Mouse (Mus musculus): ENCODE measurements at regions not wholly inside any gene's neighbourhood (a gene's known extent, or its start where the extent isn't known, plus 50 kb on each side); places are given as distances from the start of the nearest gene placed in this dataset.

GRCm38 (mm10) chr19:15802641-15803040, 144.5 kb downstream of the Psat1 start:
- 25% methylated on average over 5 of the region's 5 CpGs for WGBS
- Histone ChIP-seq H3K36me3 (ENCODE audit: control insufficient read depth, insufficient read depth, low read length) (no peaks in the 10 kb centered on the region), H3K27ac (ENCODE audit: low read depth, low read length) (peak overlapping the region; percentile 80; the same call in 1 of the 2 replicates), H3K27me3 (replicated peaks; ENCODE audit: control insufficient read depth, insufficient read depth, low read length) (peaks cover 7% of the 10 kb centered on the region; the same call in 1 of the 2 replicates), H3K9me3 (replicated peaks; ENCODE audit: control insufficient read depth, low read length) (no peaks in the 10 kb centered on the region), H3K4me2 (ENCODE audit: low read length) (peak overlapping the region; percentile 51), H3K9ac (ENCODE audit: low read length) (0 out of 2 replicates have a peak overlapping the region, but pooled peaks have one; percentile 46), H3K4me1 (ENCODE audit: control insufficient read depth, insufficient read depth, low read length) (peaks cover 19% of the 10 kb centered on the region), H3K4me3 (ENCODE audit: low read depth, low read length) (no peak overlapping the region)
- ATAC-seq (no peak), DNase-seq (ENCODE audit: low spot score) (peak; percentile 46)

- Histone ChIP-seq H3K27ac (ENCODE audit: low read depth, low read length) (peak overlapping the region; percentile 80), H3K4me2 (ENCODE audit: low read length) (peak overlapping the region; percentile 51), H3K27me3 (replicated peaks; ENCODE audit: control insufficient read depth, insufficient read depth, low read length) (peaks cover 7% of the 10 kb centered on the region; the same call in 1 of the 2 replicates), H3K9me3 (replicated peaks; ENCODE audit: control insufficient read depth, low read length) (no peaks in the 10 kb centered on the region), H3K4me3 (ENCODE audit: low read depth, low read length) (peak overlapping the region; percentile 19), H3K4me1 (ENCODE audit: control insufficient read depth, insufficient read depth, low read length) (peaks cover 19% of the 10 kb centered on the region), H3K36me3 (ENCODE audit: control insufficient read depth, insufficient read depth, low read length) (no peaks in the 10 kb centered on the region), H3K9ac (ENCODE audit: low read length) (peak overlapping the region; percentile 46)
- ATAC-seq: peak; percentile 81
- DNase-seq (ENCODE audit: low spot score): peak; percentile 97
- under 1% methylated on average over 17 of the region's 17 CpGs for WGBS
Observed at GRCm38 (mm10) chr19:15801811-15802486, 145.2 kb downstream of the Psat1 start.

- H3K27ac ChIP-seq (ENCODE audit: low read depth, low read length): peak overlapping the region; percentile 80
- DNase-seq (ENCODE audit: low spot score) (peak; percentile 86), ATAC-seq (peak; percentile 82)
- peak overlapping the region; percentile 51 for H3K4me2 ChIP-seq (ENCODE audit: low read length)
- peaks cover 19% of the 10 kb centered on the region for H3K4me1 ChIP-seq (ENCODE audit: control insufficient read depth, insufficient read depth, low read length)
- peak overlapping the region; percentile 46 for H3K9ac ChIP-seq (ENCODE audit: low read length)
- no peaks in the 10 kb centered on the region for H3K36me3 ChIP-seq (ENCODE audit: control insufficient read depth, insufficient read depth, low read length)
- WGBS: 3% methylated on average over 16 of the region's 16 CpGs
- H3K9me3 ChIP-seq (replicated peaks; ENCODE audit: control insufficient read depth, low read length): no peaks in the 10 kb centered on the region
- H3K27me3 ChIP-seq (replicated peaks; ENCODE audit: control insufficient read depth, insufficient read depth, low read length): peaks cover 7% of the 10 kb centered on the region; the same call in 1 of the 2 replicates
- peak overlapping the region; percentile 19 for H3K4me3 ChIP-seq (ENCODE audit: low read depth, low read length)
Observed at GRCm38 (mm10) chr19:15800856-15801706, 146.1 kb downstream of the Psat1 start.

GRCm38 (mm10) chr19:15796466-15796865, 150.7 kb downstream of the Psat1 start:
- WGBS: 61% methylated on average over 4 of the region's 4 CpGs

GRCm38 (mm10) chr19:15791942-15792341, 155.2 kb downstream of the Psat1 start:
- DNase-seq (ENCODE audit: low spot score): no peak
- H3K4me3 ChIP-seq (ENCODE audit: low read depth, low read length): no peak overlapping the region
- no peaks in the 10 kb centered on the region for H3K9me3 ChIP-seq (replicated peaks; ENCODE audit: control insufficient read depth, low read length)
- 79% methylated on average over 4 of the region's 4 CpGs for WGBS
- H3K36me3 ChIP-seq (ENCODE audit: control insufficient read depth, insufficient read depth, low read length): no peaks in the 10 kb centered on the region
- no peak for ATAC-seq
- no peak overlapping the region for H3K4me2 ChIP-seq (ENCODE audit: low read length)
- no peak overlapping the region for H3K27ac ChIP-seq (ENCODE audit: low read depth, low read length)
- 0 out of 2 replicates have a peak, but pooled peaks cover 4% of the 10 kb centered on the region for H3K4me1 ChIP-seq (ENCODE audit: control insufficient read depth, insufficient read depth, low read length)
- H3K9ac ChIP-seq (ENCODE audit: low read length): no peak overlapping the region
- H3K27me3 ChIP-seq (replicated peaks; ENCODE audit: control insufficient read depth, insufficient read depth, low read length): no peaks in the 10 kb centered on the region

More at GRCm38 (mm10) chr19:15796466-15796865, 150.7 kb downstream of the Psat1 start:
- H3K9ac ChIP-seq (ENCODE audit: low read length): no peak overlapping the region
- peaks cover 10% of the 10 kb centered on the region for H3K4me1 ChIP-seq (ENCODE audit: control insufficient read depth, insufficient read depth, low read length)
- H3K27me3 ChIP-seq (replicated peaks; ENCODE audit: control insufficient read depth, insufficient read depth, low read length): peaks cover 7% of the 10 kb centered on the region; the same call in 1 of the 2 replicates
- no peak overlapping the region for H3K27ac ChIP-seq (ENCODE audit: low read depth, low read length)
- H3K4me2 ChIP-seq (ENCODE audit: low read length): no peak overlapping the region
- H3K4me3 ChIP-seq (ENCODE audit: low read depth, low read length): no peak overlapping the region
- no peaks in the 10 kb centered on the region for H3K9me3 ChIP-seq (replicated peaks; ENCODE audit: control insufficient read depth, low read length)
- no peak for ATAC-seq
- no peaks in the 10 kb centered on the region for H3K36me3 ChIP-seq (ENCODE audit: control insufficient read depth, insufficient read depth, low read length)
- DNase-seq (ENCODE audit: low spot score): no peak

- Histone ChIP-seq H3K9ac (ENCODE audit: low read length) (no peak overlapping the region; the same call in 1 of the 2 replicates), H3K36me3 (ENCODE audit: control insufficient read depth, insufficient read depth, low read length) (no peaks in the 10 kb centered on the region), H3K27ac (ENCODE audit: low read depth, low read length) (no peak overlapping the region), H3K4me1 (ENCODE audit: control insufficient read depth, insufficient read depth, low read length) (0 out of 2 replicates have a peak, but pooled peaks cover 4% of the 10 kb centered on the region), H3K27me3 (replicated peaks; ENCODE audit: control insufficient read depth, insufficient read depth, low read length) (no peaks in the 10 kb centered on the region), H3K9me3 (replicated peaks; ENCODE audit: control insufficient read depth, low read length) (no peaks in the 10 kb centered on the region), H3K4me2 (ENCODE audit: low read length) (peak overlapping the region; percentile 37), H3K4me3 (ENCODE audit: low read depth, low read length) (no peak overlapping the region)
- DNase-seq (ENCODE audit: low spot score) (peak; percentile 44), ATAC-seq (peak; percentile 42)
- WGBS: 46% methylated on average over 12 of the region's 12 CpGs
Observed at GRCm38 (mm10) chr19:15791264-15791913, 155.7 kb downstream of the Psat1 start.

GRCm38 (mm10) chr19:15790620-15791263, 156.4 kb downstream of the Psat1 start:
- Histone ChIP-seq H3K36me3 (ENCODE audit: control insufficient read depth, insufficient read depth, low read length) (no peaks in the 10 kb centered on the region), H3K4me2 (ENCODE audit: low read length) (peak overlapping the region; percentile 37), H3K9me3 (replicated peaks; ENCODE audit: control insufficient read depth, low read length) (no peaks in the 10 kb centered on the region), H3K27ac (ENCODE audit: low read depth, low read length) (peak overlapping the region; percentile 46; the same call in 1 of the 2 replicates), H3K27me3 (replicated peaks; ENCODE audit: control insufficient read depth, insufficient read depth, low read length) (no peaks in the 10 kb centered on the region), H3K4me1 (ENCODE audit: control insufficient read depth, insufficient read depth, low read length) (0 out of 2 replicates have a peak, but pooled peaks cover 4% of the 10 kb centered on the region), H3K4me3 (ENCODE audit: low read depth, low read length) (no peak overlapping the region), H3K9ac (ENCODE audit: low read length) (no peak overlapping the region; the same call in 1 of the 2 replicates)
- 11% methylated on average over 13 of the region's 13 CpGs for WGBS
- DNase-seq (ENCODE audit: low spot score) (peak; percentile 51), ATAC-seq (peak; percentile 82)

GRCm38 (mm10) chr19:15789741-15790140, 157.4 kb downstream of the Psat1 start:
- Histone ChIP-seq H3K9ac (ENCODE audit: low read length) (no peak overlapping the region), H3K4me3 (ENCODE audit: low read depth, low read length) (no peak overlapping the region), H3K4me2 (ENCODE audit: low read length) (no peak overlapping the region), H3K4me1 (ENCODE audit: control insufficient read depth, insufficient read depth, low read length) (peaks cover 6% of the 10 kb centered on the region; the same call in 1 of the 2 replicates), H3K9me3 (replicated peaks; ENCODE audit: control insufficient read depth, low read length) (no peaks in the 10 kb centered on the region), H3K27ac (ENCODE audit: low read depth, low read length) (no peak overlapping the region), H3K27me3 (replicated peaks; ENCODE audit: control insufficient read depth, insufficient read depth, low read length) (no peaks in the 10 kb centered on the region), H3K36me3 (ENCODE audit: control insufficient read depth, insufficient read depth, low read length) (no peaks in the 10 kb centered on the region)
- ATAC-seq (no peak), DNase-seq (ENCODE audit: low spot score) (no peak)
- WGBS: 82% methylated on average over 5 of the region's 5 CpGs
